Mouse (Mus musculus): ENCODE results near the gene Ccdc80. TPM values are rescaled to one million over a fixed set of nuclear protein-coding genes. Genes with fewer than 3 reads are reported as not detected.
A peak's percentile ranks its signal among the peaks of the same experiment; 100 is the strongest.

The Ccdc80 gene
- polyA plus RNA-seq, 1 experiment from 2014 or later, result 56.1 TPM

DNA sequence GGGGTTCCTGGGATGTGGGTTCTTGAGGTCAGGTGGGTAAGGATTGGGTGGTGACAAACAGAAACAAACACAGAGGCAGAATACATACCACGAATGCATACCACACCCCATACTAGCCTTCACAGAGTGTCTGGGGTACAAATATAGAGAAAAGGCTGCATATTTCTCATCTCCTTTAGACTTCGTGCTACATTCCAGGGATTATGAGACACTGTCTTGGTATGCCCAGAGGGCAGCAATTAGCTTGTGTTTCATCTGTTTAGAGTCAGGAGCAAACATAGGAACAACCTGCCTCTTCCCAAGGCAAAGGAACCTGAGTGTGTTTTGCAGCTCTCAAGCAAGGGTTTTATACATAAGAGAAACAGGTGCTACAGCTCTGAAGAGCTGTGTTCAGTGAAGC lies 21.8 kb upstream of the Ccdc80 start:
- ATAC-seq (ENCODE audit: low FRiP score, low TSS enrichment) (no peak), DNase-seq (ENCODE audit: low spot score) (no peak)
- Histone ChIP-seq H3K4me2 (replicated peaks; ENCODE audit: low read depth) (no peak overlapping the region), H3K4me1 (replicated peaks; ENCODE audit: control insufficient read depth, insufficient read depth) (no peaks in the 10 kb centered on the region), H3K27me3 (ENCODE audit: control insufficient read depth, insufficient read depth, low read length) (no peaks in the 10 kb centered on the region), H3K4me3 (ENCODE audit: low read depth, low read length) (no peak overlapping the region), H3K36me3 (ENCODE audit: control insufficient read depth, insufficient read depth, low read length) (no peaks in the 10 kb centered on the region), H3K27ac (replicated peaks) (no peak overlapping the region), H3K9me3 (ENCODE audit: control insufficient read depth, low read length) (no peaks in the 10 kb centered on the region), H3K9ac (ENCODE audit: low read length) (no peak overlapping the region)
- WGBS, result 46% methylated on average over 2 of the region's 2 CpGs
- TF ChIP-seq CTCF (IDR thresholded peaks at IDR 0.05; ENCODE audit: low read depth), result no peak
- no peak for TF ChIP-seq EP300 (optimal IDR thresholded peaks at IDR 0.05)

DNA sequence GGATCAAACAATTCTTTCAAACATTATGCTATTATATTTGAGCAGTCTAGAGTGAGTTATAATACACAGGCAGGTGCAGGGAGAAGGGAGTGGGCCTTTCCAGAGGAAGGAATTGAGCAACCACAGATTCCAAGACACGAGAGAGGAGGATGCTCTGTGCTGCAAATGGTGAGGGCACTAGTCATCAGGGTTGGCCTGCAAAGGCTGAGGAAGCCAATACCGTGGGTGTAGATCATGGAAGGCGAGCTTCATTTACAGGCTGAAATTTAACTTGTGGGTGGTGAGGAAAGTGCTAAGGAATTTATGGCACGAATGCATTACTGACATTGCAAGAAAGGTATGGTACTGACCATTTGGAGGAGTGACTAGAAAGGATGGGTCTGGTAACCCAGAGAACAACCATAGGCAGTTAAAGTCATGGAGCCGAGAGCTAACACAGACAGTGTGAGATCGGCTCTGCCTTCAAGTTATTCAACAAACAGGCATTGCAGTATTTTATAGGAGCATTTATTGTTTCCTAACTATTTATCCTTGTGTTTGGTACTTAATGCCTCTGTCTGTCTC lies 15.6 kb upstream of the Ccdc80 start:
- 77% methylated on average over 6 of the region's 6 CpGs for WGBS
- Histone ChIP-seq H3K36me3 (ENCODE audit: control insufficient read depth, insufficient read depth, low read length) (no peaks in the 10 kb centered on the region), H3K27me3 (ENCODE audit: control insufficient read depth, insufficient read depth, low read length) (no peaks in the 10 kb centered on the region), H3K9ac (ENCODE audit: low read length) (no peak overlapping the region), H3K9me3 (ENCODE audit: control insufficient read depth, low read length) (no peaks in the 10 kb centered on the region), H3K4me1 (replicated peaks; ENCODE audit: control insufficient read depth, insufficient read depth) (no peaks in the 10 kb centered on the region), H3K4me2 (replicated peaks; ENCODE audit: low read depth) (no peak overlapping the region), H3K4me3 (ENCODE audit: low read depth, low read length) (no peak overlapping the region), H3K27ac (replicated peaks) (no peak overlapping the region)
- TF ChIP-seq CTCF (IDR thresholded peaks at IDR 0.05; ENCODE audit: low read depth), result no peak
- TF ChIP-seq EP300 (optimal IDR thresholded peaks at IDR 0.05), result no peak
- DNase-seq (ENCODE audit: low spot score), result no peak
- no peak for ATAC-seq (ENCODE audit: low FRiP score, low TSS enrichment)

DNA sequence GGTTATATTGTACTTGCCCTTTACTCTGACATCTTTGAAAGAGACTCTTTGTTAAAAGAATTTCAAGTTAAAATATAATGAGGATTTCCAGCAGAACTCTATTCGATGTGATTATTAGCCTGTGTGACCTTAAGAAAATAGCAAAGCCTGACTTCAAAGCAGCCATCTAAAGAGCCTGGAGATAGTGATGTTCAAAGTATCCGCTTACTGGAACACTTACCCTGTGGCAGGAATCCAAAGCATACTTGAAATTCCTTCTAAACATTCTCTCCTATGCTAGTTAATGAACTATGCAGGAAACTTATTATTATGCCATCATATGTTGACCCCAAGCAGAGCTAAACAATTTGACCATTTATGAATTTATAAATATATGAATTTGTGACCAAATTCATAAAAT lies 13.9 kb upstream of the Ccdc80 start:
- TF ChIP-seq CTCF (IDR thresholded peaks at IDR 0.05; ENCODE audit: low read depth) (no peak), EP300 (optimal IDR thresholded peaks at IDR 0.05) (no peak)
- Histone ChIP-seq H3K4me3 (ENCODE audit: low read depth, low read length) (no peak overlapping the region), H3K9me3 (ENCODE audit: control insufficient read depth, low read length) (no peaks in the 10 kb centered on the region), H3K27me3 (ENCODE audit: control insufficient read depth, insufficient read depth, low read length) (no peaks in the 10 kb centered on the region), H3K9ac (ENCODE audit: low read length) (no peak overlapping the region), H3K27ac (replicated peaks) (no peak overlapping the region), H3K4me1 (replicated peaks; ENCODE audit: control insufficient read depth, insufficient read depth) (no peaks in the 10 kb centered on the region), H3K36me3 (ENCODE audit: control insufficient read depth, insufficient read depth, low read length) (no peaks in the 10 kb centered on the region), H3K4me2 (replicated peaks; ENCODE audit: low read depth) (no peak overlapping the region)
- 34% methylated on average over 2 of the region's 2 CpGs for WGBS
- DNase-seq (ENCODE audit: low spot score) (no peak), ATAC-seq (ENCODE audit: low FRiP score, low TSS enrichment) (no peak)

DNA sequence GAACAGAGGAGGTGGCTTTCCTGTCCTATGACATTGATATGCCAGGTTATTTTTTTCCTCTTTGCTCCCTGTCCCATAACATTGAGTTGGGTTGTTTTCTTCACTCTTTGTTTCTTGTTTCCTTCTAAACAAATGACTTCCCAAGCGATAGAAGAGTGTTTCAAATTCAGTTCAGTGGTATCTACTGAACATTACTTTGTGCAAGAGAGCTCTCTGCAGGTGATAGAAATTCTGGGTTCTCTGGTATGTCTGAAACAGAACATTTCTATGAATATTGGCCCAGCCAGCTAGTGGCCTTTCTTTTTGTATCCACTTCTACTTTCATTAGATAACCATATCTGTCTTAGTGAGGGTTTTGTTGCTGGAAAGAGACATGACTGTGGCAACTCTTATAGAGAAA lies 4.4 kb upstream of the Ccdc80 start:
- Histone ChIP-seq H3K4me1 (replicated peaks; ENCODE audit: control insufficient read depth, insufficient read depth) (no peaks in the 10 kb centered on the region), H3K9me3 (ENCODE audit: control insufficient read depth, low read length) (no peaks in the 10 kb centered on the region), H3K4me3 (ENCODE audit: low read depth, low read length) (no peak overlapping the region), H3K27ac (replicated peaks) (no peak overlapping the region), H3K36me3 (ENCODE audit: control insufficient read depth, insufficient read depth, low read length) (no peaks in the 10 kb centered on the region), H3K4me2 (replicated peaks; ENCODE audit: low read depth) (no peak overlapping the region), H3K27me3 (ENCODE audit: control insufficient read depth, insufficient read depth, low read length) (no peaks in the 10 kb centered on the region), H3K9ac (ENCODE audit: low read length) (no peak overlapping the region)
- 90% methylated on average over 1 of the region's 1 CpGs for WGBS
- no peak for ATAC-seq (ENCODE audit: low FRiP score, low TSS enrichment)
- no peak for DNase-seq (ENCODE audit: low spot score)
- no peak for TF ChIP-seq EP300 (optimal IDR thresholded peaks at IDR 0.05)
- TF ChIP-seq CTCF (IDR thresholded peaks at IDR 0.05; ENCODE audit: low read depth), result peak; percentile 26

DNA sequence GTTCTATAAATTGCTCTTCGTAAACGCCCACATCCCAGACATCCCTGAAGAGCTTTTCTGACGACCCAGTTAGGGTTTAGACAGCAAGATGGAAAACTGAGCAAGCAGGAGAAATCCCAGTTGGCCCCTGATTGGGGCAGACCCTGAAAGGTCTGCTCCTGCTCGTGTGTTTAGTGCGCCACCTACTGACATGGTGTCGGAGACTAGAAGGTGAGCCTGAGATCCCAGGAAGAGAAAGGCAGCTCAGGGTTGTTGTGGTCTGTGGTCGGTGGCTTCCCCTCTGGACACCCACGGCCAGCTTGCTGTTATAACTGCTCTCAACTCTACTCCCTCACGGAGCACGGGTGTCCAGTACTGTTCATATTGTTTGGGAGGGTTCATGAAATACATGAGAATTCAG lies 3.2 kb upstream of the Ccdc80 start:
- Histone ChIP-seq H3K4me1 (replicated peaks; ENCODE audit: control insufficient read depth, insufficient read depth) (no peaks in the 10 kb centered on the region), H3K27ac (replicated peaks) (no peak overlapping the region), H3K27me3 (ENCODE audit: control insufficient read depth, insufficient read depth, low read length) (no peaks in the 10 kb centered on the region), H3K4me3 (ENCODE audit: low read depth, low read length) (no peak overlapping the region), H3K9me3 (ENCODE audit: control insufficient read depth, low read length) (no peaks in the 10 kb centered on the region), H3K36me3 (ENCODE audit: control insufficient read depth, insufficient read depth, low read length) (no peaks in the 10 kb centered on the region), H3K9ac (ENCODE audit: low read length) (no peak overlapping the region), H3K4me2 (replicated peaks; ENCODE audit: low read depth) (no peak overlapping the region; the same call in 1 of the 2 replicates)
- TF ChIP-seq EP300 (optimal IDR thresholded peaks at IDR 0.05), result no peak
- TF ChIP-seq CTCF (IDR thresholded peaks at IDR 0.05; ENCODE audit: low read depth), result peak; percentile 95
- 9% methylated on average over 10 of the region's 10 CpGs for WGBS
- no peak for ATAC-seq (ENCODE audit: low FRiP score, low TSS enrichment)
- DNase-seq (ENCODE audit: low spot score), result peak; percentile 65

DNA sequence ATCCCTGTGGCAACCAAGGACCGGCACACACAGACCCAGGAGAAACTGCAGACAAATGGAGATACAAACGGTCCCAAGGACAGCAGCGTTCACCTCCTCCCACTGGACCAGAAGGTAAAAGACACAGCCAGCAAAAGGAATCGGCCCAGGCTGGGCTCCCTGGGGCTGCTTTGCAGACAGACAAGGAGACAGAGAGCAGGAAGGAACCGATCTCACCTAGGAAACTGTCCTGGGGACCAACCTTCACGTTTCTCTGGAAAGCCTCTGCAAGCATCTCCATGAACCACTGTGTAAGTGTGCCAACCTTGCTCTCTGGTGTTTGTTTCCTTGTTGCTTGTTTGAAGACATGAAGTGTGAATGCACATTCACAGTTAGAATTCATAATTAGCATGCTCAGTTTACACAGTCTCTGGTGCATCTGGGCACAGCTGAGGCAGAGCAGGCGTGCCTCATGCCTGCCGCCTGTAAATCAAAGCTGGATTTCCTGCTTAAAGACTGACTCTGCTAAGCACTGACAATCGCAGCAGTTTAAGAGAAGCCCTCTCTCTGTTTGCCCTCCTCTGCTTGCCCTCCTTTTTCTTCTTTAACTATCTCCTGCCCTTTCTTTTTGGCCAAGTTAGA lies 1.0 kb downstream of the Ccdc80 start:
- Histone ChIP-seq H3K4me2 (replicated peaks; ENCODE audit: low read depth) (peak overlapping the region; percentile 58), H3K4me3 (ENCODE audit: low read depth, low read length) (peak overlapping the region; percentile 47), H3K9me3 (ENCODE audit: control insufficient read depth, low read length) (no peaks in the 10 kb centered on the region), H3K27ac (replicated peaks) (peak overlapping the region; percentile 83), H3K27me3 (ENCODE audit: control insufficient read depth, insufficient read depth, low read length) (no peaks in the 10 kb centered on the region), H3K36me3 (ENCODE audit: control insufficient read depth, insufficient read depth, low read length) (no peaks in the 10 kb centered on the region), H3K9ac (ENCODE audit: low read length) (peak overlapping the region; percentile 68), H3K4me1 (replicated peaks; ENCODE audit: control insufficient read depth, insufficient read depth) (no peaks in the 10 kb centered on the region)
- 1% methylated on average over 9 of the region's 9 CpGs for WGBS
- ATAC-seq (ENCODE audit: low FRiP score, low TSS enrichment) (no peak), DNase-seq (ENCODE audit: low spot score) (no peak)
- no peak for TF ChIP-seq EP300 (optimal IDR thresholded peaks at IDR 0.05)
- TF ChIP-seq CTCF (IDR thresholded peaks at IDR 0.05; ENCODE audit: low read depth), result no peak
